Mouse (Mus musculus): ENCODE measurements at regions not wholly inside any gene's neighbourhood (a gene's known extent, or its start where the extent isn't known, plus 50 kb on each side); places are given as distances from the start of the nearest gene placed in this dataset.

DNA sequence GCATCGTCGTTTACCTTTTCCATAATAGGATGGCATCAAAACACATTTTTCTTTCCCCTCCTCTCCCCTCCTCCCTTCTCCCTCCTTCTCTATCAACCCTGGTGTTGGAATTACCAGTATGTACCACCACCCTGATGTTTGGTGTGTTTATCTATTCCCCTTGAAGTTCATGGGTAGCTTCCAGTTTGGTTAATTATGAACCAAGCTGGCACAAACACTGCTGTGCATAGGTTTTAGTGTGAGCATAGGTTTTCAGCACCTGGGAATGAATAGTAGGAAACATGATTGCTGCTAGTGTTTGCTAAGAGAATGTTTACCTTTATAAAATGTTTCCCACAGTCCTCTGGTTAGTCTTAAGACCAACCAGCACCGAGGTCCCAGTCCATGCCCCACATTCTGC lies 420.1 kb downstream of the Nr2f2 start:
- Histone ChIP-seq H3K4me1 (ENCODE audit: control insufficient read depth, insufficient read depth, low read length) (no peaks in the 10 kb centered on the region), H3K36me3 (ENCODE audit: control insufficient read depth, insufficient read depth, low read length) (no peaks in the 10 kb centered on the region), H3K4me3 (ENCODE audit: insufficient read depth, low read depth, low read length) (no peak overlapping the region), H3K27me3 (replicated peaks; ENCODE audit: control insufficient read depth, insufficient read depth, low read length) (no peaks in the 10 kb centered on the region), H3K27ac (ENCODE audit: insufficient read depth, low read depth, low read length) (no peak overlapping the region)
- WGBS = 55% methylated on average over 3 of the region's 3 CpGs
- no peak for DNase-seq
- TF ChIP-seq CTCF (conservative IDR thresholded peaks at IDR 0.05; ENCODE audit: insufficient read depth, insufficient read length, low read depth, low read length) (no peak), POLR2A (IDR thresholded peaks at IDR 0.05; ENCODE audit: low read depth, low read length) (no peak)

DNA sequence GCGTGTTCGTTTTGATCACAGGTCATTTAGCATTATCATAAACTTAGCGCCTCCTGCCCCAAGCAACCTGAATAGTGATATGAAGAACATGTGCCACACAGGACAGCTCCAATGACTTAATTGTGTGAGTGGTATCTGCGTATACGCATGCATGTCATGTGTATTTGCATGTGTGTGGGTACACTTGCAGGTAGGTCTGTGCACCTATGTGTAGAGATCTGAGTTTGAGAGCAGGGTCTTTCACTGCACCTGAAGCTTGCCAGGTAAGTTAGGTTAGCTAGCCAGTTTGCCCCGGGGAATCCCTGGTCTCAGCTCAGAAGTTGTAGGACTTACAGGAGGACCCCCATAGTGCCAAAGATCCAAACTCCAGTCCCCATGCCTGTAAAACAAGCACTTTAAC lies 424.7 kb downstream of the Nr2f2 start:
- Histone ChIP-seq H3K4me3 (ENCODE audit: insufficient read depth, low read depth, low read length) (no peak overlapping the region), H3K4me1 (ENCODE audit: control insufficient read depth, insufficient read depth, low read length) (no peaks in the 10 kb centered on the region), H3K36me3 (ENCODE audit: control insufficient read depth, insufficient read depth, low read length) (no peaks in the 10 kb centered on the region), H3K27ac (ENCODE audit: insufficient read depth, low read depth, low read length) (no peak overlapping the region), H3K27me3 (replicated peaks; ENCODE audit: control insufficient read depth, insufficient read depth, low read length) (no peaks in the 10 kb centered on the region)
- no peak for TF ChIP-seq CTCF (conservative IDR thresholded peaks at IDR 0.05; ENCODE audit: insufficient read depth, insufficient read length, low read depth, low read length)
- no peak for TF ChIP-seq POLR2A (IDR thresholded peaks at IDR 0.05; ENCODE audit: low read depth, low read length)
- WGBS = 98% methylated on average over 6 of the region's 6 CpGs
- no peak for DNase-seq

DNA sequence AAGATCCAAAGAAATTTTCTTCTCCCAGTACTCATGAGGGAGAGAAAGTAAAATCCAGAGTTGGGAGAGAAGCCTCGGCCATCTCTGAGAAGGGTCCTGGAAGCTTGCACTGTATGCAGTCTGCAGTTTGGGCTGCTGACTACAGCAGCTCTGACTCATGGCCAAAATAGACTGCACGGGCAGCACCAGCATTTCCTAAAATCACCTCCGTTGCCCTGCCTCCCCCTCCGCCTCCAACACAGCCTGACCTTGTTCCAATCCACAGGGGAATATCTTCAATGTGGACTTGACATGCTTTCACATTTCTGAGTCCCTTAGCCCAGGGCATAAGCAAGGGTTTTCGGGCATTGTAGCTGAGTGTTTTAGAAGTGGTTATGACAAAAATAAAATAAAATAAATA lies 441.3 kb downstream of the Nr2f2 start:
- 91% methylated on average over 5 of the region's 5 CpGs for WGBS
- no peak for DNase-seq

DNA sequence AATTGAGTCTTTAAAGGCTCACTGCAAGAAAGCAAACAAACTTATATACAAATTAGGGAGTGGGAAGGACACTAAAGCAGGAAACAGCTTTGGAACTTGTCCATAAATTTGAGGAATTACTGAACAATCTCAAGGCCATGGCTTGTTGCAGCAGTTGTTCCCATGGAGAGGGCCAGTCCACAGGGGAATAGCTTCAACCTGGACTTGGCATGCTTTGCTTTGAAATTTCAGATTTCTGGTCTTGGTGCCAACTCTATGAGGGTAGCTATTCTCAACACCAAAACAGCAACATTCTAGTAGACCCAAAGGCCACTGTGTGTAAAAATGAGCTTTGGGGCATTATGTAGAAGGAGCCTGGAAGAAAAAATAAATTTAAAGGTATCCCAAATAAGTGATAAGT lies 442.0 kb downstream of the Nr2f2 start:
- H3K27me3 ChIP-seq (replicated peaks; ENCODE audit: control insufficient read depth, insufficient read depth, low read length) = no peaks in the 10 kb centered on the region
- H3K36me3 ChIP-seq (ENCODE audit: control insufficient read depth, insufficient read depth, low read length) = no peaks in the 10 kb centered on the region
- no peaks in the 10 kb centered on the region for H3K4me1 ChIP-seq (ENCODE audit: control insufficient read depth, insufficient read depth, low read length)
- H3K27ac ChIP-seq (ENCODE audit: insufficient read depth, low read depth, low read length) = no peak overlapping the region
- H3K4me3 ChIP-seq (ENCODE audit: insufficient read depth, low read depth, low read length) = no peak overlapping the region
- TF ChIP-seq CTCF (conservative IDR thresholded peaks at IDR 0.05; ENCODE audit: insufficient read depth, insufficient read length, low read depth, low read length) (no peak), POLR2A (IDR thresholded peaks at IDR 0.05; ENCODE audit: low read depth, low read length) (no peak)
- no peak for DNase-seq

More for the DNA sequence above, 441.3 kb downstream of the Nr2f2 start:
- Histone ChIP-seq H3K27ac (ENCODE audit: insufficient read depth, low read depth, low read length) (no peak overlapping the region), H3K4me3 (ENCODE audit: insufficient read depth, low read depth, low read length) (no peak overlapping the region), H3K27me3 (replicated peaks; ENCODE audit: control insufficient read depth, insufficient read depth, low read length) (no peaks in the 10 kb centered on the region), H3K4me1 (ENCODE audit: control insufficient read depth, insufficient read depth, low read length) (no peaks in the 10 kb centered on the region), H3K36me3 (ENCODE audit: control insufficient read depth, insufficient read depth, low read length) (no peaks in the 10 kb centered on the region)
- no peak for TF ChIP-seq POLR2A (IDR thresholded peaks at IDR 0.05; ENCODE audit: low read depth, low read length)

- DNase-seq = no peak
Observed at GRCm38 (mm10) chr7:69911760-69912159, 454.8 kb downstream of the Nr2f2 start.

DNA sequence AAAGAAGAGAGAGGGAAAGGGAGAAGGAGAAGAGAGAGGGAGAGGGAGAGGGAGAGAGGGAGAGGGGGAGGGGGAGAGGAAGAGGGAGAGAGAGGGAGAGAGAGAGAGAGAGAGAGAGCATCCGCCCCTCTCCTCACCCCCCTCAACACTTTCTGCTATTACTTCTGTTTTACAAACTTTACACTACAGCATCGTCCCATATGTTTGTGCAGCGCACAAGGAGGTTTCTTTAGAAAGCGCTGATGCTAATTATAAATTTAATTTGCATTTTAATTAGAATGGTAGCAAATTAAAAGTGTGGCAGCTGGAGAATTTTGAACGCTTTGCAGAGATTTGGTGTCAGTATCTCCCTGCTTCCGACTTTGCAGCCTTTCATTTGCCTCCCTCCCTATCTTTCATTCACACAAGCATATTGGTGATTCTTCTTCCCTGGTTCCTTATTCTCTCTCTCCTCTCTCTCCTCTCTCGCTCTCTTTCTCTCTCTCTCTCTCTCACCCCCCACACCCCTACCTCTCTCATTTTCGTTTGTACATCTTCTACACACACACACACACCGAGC lies 476.0 kb downstream of the Nr2f2 start:
- WGBS = 67% methylated on average over 9 of the region's 9 CpGs
- H3K4me3 ChIP-seq (ENCODE audit: insufficient read depth, low read depth, low read length) = no peak overlapping the region
- H3K27me3 ChIP-seq (replicated peaks; ENCODE audit: control insufficient read depth, insufficient read depth, low read length) = no peaks in the 10 kb centered on the region
- no peak for TF ChIP-seq POLR2A (IDR thresholded peaks at IDR 0.05; ENCODE audit: low read depth, low read length)
- no peak for TF ChIP-seq CTCF (conservative IDR thresholded peaks at IDR 0.05; ENCODE audit: insufficient read depth, insufficient read length, low read depth, low read length)
- H3K4me1 ChIP-seq (ENCODE audit: control insufficient read depth, insufficient read depth, low read length) = no peaks in the 10 kb centered on the region
- DNase-seq = no peak
- no peaks in the 10 kb centered on the region for H3K36me3 ChIP-seq (ENCODE audit: control insufficient read depth, insufficient read depth, low read length)
- no peak overlapping the region for H3K27ac ChIP-seq (ENCODE audit: insufficient read depth, low read depth, low read length)

More at GRCm38 (mm10) chr7:69911760-69912159, 454.8 kb downstream of the Nr2f2 start:
- 72% methylated on average over 4 of the region's 4 CpGs for WGBS
- no peaks in the 10 kb centered on the region for H3K36me3 ChIP-seq (ENCODE audit: control insufficient read depth, insufficient read depth, low read length)
- TF ChIP-seq POLR2A (IDR thresholded peaks at IDR 0.05; ENCODE audit: low read depth, low read length) = no peak
- no peak for TF ChIP-seq CTCF (conservative IDR thresholded peaks at IDR 0.05; ENCODE audit: insufficient read depth, insufficient read length, low read depth, low read length)
- no peaks in the 10 kb centered on the region for H3K4me1 ChIP-seq (ENCODE audit: control insufficient read depth, insufficient read depth, low read length)
- no peaks in the 10 kb centered on the region for H3K27me3 ChIP-seq (replicated peaks; ENCODE audit: control insufficient read depth, insufficient read depth, low read length)
- H3K4me3 ChIP-seq (ENCODE audit: insufficient read depth, low read depth, low read length) = no peak overlapping the region
- H3K27ac ChIP-seq (ENCODE audit: insufficient read depth, low read depth, low read length) = no peak overlapping the region

- TF ChIP-seq CTCF (conservative IDR thresholded peaks at IDR 0.05; ENCODE audit: insufficient read depth, insufficient read length, low read depth, low read length) (no peak), POLR2A (IDR thresholded peaks at IDR 0.05; ENCODE audit: low read depth, low read length) (no peak)
- Histone ChIP-seq H3K27ac (ENCODE audit: insufficient read depth, low read depth, low read length) (no peak overlapping the region), H3K36me3 (ENCODE audit: control insufficient read depth, insufficient read depth, low read length) (no peaks in the 10 kb centered on the region), H3K27me3 (replicated peaks; ENCODE audit: control insufficient read depth, insufficient read depth, low read length) (no peaks in the 10 kb centered on the region), H3K4me3 (ENCODE audit: insufficient read depth, low read depth, low read length) (no peak overlapping the region), H3K4me1 (ENCODE audit: control insufficient read depth, insufficient read depth, low read length) (no peaks in the 10 kb centered on the region)
- 86% methylated on average over 7 of the region's 7 CpGs for WGBS
- no peak for DNase-seq
Observed at GRCm38 (mm10) chr7:69888251-69888650, 478.3 kb downstream of the Nr2f2 start.

DNA sequence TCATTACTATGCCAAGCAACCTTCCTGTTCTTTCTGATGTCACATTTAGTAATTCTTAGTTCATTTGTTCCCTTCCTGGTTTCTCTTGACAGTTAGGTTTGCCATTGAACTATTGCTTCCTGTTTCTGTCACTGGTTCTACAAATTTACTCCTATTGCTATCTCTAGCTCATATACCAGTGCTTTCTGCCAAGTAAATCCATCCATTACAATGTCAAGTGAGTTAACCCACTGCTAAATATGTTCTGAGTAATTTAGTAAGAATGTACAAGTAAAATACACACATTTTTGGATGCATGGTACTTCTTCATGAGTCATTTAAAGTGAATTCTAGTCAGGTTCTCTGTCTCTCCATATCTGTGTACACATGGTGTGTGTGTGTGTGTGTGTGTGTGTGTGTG lies 489.5 kb downstream of the Nr2f2 start:
- H3K27ac ChIP-seq (ENCODE audit: insufficient read depth, low read depth, low read length) = no peak overlapping the region
- TF ChIP-seq CTCF (conservative IDR thresholded peaks at IDR 0.05; ENCODE audit: insufficient read depth, insufficient read length, low read depth, low read length) (no peak), POLR2A (IDR thresholded peaks at IDR 0.05; ENCODE audit: low read depth, low read length) (no peak)
- H3K27me3 ChIP-seq (replicated peaks; ENCODE audit: control insufficient read depth, insufficient read depth, low read length) = no peaks in the 10 kb centered on the region
- no peak overlapping the region for H3K4me3 ChIP-seq (ENCODE audit: insufficient read depth, low read depth, low read length)
- H3K4me1 ChIP-seq (ENCODE audit: control insufficient read depth, insufficient read depth, low read length) = no peaks in the 10 kb centered on the region
- no peaks in the 10 kb centered on the region for H3K36me3 ChIP-seq (ENCODE audit: control insufficient read depth, insufficient read depth, low read length)
- no peak for DNase-seq
